Mouse (Mus musculus): ENCODE measurements at regions not wholly inside any gene's neighbourhood (a gene's known extent, or its start where the extent isn't known, plus 50 kb on each side); places are given as distances from the start of the nearest gene placed in this dataset.

DNA sequence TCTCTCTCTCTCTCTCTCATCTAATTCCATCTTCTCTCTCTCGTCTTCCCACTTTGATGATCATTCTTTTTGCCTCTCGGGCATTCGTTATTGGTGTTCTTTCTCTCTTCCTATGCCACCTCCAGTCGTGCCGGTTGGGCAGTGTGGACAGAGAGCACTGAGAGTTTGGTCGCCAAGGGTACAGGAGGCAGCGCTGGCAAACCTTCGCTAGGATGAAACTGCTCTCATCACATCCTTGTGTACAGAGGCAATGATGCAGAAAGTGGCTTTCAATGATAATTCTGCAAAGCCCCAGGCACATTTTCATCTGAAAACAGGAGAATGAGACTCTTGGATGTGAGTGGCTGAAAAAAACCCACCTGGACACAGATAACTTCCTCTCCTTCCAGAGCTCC lies 479.4 kb downstream of the Nuf2 start:
- DNase-seq (ENCODE audit: low spot score in 2 of 2), result no peak

- DNase-seq (ENCODE audit: low spot score in 2 of 2), result no peak
These were observed 480.0 kb downstream of the Nuf2 start for GRCm38 (mm10) chr1:169051085-169051862.

DNA sequence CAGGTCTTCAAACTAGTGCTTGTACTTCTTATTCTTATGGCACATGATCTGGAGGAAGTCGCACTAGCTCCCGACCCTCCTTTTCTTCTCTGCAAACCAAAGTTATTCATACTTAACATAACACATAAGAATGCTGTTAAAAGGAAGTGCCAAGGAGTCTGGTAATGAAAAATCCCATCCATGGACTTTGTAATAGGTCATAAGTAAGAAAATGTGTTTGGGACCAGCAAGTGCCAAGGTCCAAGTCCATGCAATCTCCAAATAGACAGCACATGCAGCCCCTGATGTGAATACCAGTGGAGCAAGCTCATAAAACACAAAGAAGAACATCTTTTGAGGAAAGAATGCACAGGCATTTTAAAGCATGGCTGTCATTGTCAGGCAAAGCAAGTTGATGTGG lies 481.4 kb downstream of the Nuf2 start:
- no peak for DNase-seq (ENCODE audit: low spot score in 2 of 2)

DNA sequence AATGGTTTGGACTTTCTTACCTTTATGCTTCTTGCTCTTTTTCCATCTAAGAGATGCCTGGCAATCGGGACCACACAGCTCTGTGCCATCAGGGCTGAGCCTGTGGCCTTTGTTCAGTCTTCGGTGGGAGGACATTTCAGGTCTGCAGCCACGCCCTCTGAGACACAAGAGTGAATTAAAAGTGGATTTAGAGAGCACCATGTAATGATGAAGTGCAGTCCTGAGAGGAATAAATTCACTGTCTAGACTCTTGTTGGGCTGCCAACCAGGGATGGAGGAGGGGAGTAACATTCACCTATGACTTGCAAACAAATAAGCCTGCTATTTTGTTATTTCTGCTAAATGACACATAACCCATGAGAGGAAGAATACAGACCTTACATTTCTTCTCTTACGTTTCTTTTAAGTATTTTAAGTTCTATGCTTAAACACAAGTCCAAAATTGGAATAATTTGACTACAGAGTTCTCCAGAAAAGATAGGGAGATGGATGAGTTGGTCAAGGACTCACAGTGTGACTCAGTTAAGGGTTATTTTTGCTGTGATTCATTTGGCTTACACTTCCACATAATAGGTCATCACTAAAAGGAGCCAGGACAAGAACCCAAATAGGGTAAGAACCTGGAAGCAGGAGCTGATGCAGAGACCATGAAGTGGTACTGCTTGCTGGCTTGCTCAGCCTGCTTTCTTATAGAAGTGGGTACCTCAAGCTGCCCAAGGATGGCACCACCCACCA lies 484.3 kb downstream of the Nuf2 start:
- no peak for DNase-seq (ENCODE audit: low spot score in 2 of 2)

- DNase-seq (ENCODE audit: low spot score in 2 of 2), result no peak
These were observed 497.7 kb downstream of the Nuf2 start for GRCm38 (mm10) chr1:169033517-169033916.

DNA sequence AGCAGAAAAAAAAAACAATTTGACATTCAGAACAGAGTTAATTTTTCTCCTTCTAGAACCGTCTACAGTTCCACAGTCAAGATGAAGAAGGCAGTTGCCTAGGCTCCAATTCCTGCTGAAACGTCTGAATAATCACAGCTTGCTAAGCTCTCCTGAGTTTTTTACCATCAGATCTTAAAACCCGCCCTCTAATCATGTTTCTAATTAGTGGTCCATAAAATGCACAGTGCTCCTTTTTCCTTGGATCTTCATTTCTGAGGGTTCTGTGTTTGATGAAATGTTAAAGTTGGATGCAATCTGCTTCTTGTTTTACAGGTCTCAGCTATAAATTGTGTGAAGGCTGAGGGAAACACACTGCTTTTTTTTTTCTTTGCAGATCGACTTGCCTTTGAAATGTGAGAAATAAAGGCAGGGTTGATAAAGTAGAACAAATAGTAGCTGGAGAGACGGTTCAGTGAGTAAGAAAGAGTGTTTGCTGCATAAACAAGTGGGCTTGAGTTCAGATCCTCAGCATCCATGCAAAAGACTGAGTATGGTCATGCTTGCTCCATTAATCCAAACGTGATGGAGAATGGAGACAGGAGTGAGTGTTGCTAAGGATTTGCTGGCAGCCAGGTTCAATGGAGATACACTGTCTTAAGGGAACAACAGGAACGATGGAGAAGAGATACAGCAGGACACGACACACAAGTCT lies 499.3 kb downstream of the Nuf2 start:
- DNase-seq (ENCODE audit: low spot score in 2 of 2), result no peak

- no peak for DNase-seq (ENCODE audit: low spot score in 2 of 2)
These were observed 503.6 kb downstream of the Nuf2 start for GRCm38 (mm10) chr1:169027706-169028105.

GRCm38 (mm10) chr1:169027241-169027640 lies 504.0 kb downstream of the Nuf2 start:
- DNase-seq (ENCODE audit: low spot score in 2 of 2), result no peak

DNA sequence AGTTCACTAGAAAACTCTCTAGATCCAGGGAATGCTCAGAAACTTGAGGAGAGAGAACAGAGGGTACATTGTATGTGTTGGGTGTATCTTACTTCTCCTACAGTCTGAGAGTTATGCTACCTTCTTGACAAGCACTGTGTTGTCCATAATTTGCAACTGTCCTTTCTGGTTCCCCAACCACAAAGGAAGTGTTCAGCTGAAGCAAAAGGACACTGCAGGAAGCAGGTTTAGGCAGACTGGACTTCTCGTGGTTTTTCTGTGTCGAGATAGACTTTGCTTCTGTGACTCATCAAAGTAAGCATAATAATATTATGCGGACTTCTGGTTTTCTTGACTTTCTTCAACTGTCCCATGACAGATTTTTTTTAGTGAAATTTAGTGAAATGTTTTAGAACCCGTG lies 506.7 kb downstream of the Nuf2 start:
- no peak for DNase-seq (ENCODE audit: low spot score in 2 of 2)

DNA sequence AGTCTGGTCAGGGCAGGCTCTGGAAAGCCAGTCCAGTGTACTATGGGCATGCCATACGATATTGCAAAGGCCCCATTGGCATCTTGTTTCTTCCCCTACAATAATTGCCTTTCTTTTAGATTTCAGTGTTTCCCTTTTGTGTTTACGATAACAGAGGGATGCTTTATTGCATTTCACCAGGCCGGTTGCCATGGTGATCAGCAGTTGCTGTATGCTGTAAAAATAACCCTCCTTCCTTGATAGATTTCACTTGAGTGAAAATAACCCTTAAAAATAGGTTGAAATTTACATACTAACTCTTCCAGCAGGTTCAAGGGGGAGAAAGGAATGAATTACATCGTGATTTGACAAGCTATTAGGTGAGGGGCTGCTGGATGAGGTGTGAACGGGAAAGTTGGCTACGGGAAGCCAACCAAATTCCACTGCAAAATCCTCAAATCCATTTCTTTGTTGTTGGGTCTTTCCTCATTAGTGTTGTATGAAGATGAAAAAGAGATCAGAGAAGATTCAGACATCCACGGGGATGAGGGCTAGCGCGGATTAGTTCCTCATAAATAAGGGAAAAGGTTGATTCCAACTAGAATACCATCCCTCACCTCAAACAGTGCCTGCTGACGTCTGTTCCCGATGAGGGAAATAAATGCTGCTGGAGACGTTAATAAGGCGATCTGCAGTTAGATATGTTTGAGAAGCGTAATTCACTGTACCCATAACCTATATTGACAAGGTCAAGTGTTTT lies 539.6 kb downstream of the Nuf2 start:
- DNase-seq (ENCODE audit: low spot score in 2 of 2), result no peak

GRCm38 (mm10) chr1:168975037-168975698 lies 543.1 kb upstream of the Pbx1 start:
- DNase-seq (ENCODE audit: low spot score in 2 of 2), result no peak

DNA sequence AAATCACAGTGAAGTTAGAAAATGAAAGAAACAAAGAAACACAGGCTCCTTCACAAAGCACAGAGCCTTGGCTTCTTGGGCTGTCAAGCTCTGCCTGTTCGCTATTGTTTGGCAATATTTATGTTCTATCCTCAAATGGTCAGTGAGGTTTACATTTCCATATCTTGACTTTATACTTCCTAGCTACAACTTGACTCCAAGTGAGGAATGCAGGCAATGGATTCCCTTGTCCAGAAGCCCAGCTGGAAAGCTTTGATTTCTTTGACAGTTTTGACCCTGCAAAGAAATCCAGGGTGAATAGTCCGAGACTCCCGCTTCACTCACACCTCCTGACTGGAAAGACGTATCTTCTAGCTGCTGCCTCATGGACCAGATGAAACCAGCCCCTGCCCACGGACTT lies 537.3 kb upstream of the Pbx1 start:
- no peak for DNase-seq (ENCODE audit: low spot score in 2 of 2)

DNA sequence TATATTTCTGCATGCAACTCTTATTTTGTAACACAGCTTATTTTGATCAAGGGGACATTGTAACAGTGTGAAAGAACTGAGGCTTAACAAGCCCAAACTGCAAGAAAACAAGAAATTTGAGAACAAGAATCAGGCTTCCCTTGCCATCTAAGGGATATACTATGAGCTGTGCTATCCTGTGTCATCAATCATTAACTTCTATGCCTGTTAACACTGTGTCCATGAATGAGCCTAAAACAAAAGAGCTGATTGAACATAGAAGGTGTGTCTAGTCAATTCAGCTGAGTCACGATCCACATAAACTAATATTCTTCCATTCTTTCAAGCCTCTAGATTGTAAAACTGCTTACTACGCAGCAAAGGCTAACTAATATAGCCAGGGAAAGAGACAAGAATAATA lies 535.3 kb upstream of the Pbx1 start:
- DNase-seq (ENCODE audit: low spot score in 2 of 2), result no peak

- DNase-seq (ENCODE audit: low spot score in 2 of 2), result no peak
These were observed 532.4 kb upstream of the Pbx1 start for GRCm38 (mm10) chr1:168964467-168964904.

GRCm38 (mm10) chr1:168950947-168951346 lies 518.9 kb upstream of the Pbx1 start:
- no peak for DNase-seq (ENCODE audit: low spot score in 2 of 2)

DNA sequence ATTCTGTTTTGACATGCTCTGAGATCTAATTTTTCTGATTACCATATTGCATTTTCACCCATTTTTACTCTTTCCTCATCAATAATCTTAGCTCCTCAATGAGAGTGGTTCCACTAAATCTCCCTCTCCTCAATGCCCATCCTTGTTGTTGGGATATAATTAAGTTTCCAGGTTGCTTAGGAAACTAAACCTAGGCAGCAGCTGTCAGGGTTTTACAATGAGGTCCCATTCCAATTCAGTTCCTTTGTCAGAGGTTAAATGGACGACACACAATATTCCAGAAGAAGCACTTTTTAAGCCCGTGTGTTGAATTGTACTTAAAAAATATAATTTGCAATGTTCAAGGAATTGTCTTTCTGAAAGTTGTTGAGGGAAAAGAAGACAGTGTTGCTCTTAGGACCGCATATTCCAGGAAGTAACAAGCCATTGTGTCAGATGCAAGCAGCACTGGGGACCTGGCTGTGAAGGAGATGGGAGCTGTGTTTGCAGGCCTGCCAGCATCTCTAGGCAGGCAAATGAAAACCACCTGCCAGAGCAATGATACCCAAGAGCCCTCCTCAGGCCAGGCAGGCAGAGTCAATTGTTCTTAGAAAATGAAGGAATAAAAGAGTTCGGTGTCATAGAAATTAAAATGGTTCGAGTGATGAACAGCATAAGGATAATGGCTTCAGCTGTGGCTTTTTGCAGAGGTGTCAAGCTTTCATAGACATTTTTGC lies 492.2 kb upstream of the Pbx1 start:
- no peak for DNase-seq (ENCODE audit: low spot score in 2 of 2)

GRCm38 (mm10) chr1:168918331-168919076 lies 486.4 kb upstream of the Pbx1 start:
- DNase-seq (ENCODE audit: low spot score in 2 of 2), result no peak

- no peak for DNase-seq (ENCODE audit: low spot score in 2 of 2)
These were observed 476.7 kb upstream of the Pbx1 start for GRCm38 (mm10) chr1:168908684-168909175.

DNA sequence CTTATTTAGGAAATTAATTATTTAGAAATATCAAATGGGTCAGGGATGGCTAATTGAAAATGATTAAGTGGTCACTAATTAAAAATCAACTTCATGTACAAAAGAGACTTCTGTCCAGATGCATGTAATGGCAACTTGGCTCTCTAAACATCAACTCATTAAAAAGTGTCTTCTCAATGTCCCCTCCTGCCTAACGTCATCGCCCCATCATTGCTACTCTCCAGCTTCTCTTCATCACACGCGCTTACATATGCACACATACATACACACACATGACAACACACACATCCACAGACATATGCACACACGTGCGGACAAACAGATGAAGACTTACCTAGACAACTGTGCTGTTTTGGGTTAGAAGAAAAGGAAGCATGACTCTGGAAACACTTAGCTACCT lies 476.1 kb upstream of the Pbx1 start:
- DNase-seq (ENCODE audit: low spot score in 2 of 2), result no peak

DNA sequence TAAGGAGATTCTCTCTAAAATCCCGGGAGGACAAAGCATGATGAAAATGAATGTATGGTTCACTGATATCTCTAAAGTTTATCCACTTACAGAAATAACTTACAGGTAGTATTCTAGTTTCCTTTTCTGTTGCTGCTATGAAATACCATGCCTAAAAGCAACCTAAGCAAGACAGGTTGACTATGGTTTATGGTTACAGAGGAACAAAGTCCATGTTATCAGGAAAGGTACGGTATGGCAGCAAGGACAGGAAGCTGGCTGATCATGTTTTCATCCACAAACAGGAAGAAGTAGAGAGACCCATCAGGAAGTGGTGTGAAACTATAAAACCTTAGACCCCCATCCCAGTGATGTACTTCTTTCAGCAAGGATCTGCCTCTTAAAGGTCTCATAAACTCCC lies 466.4 kb upstream of the Pbx1 start:
- no peak for DNase-seq (ENCODE audit: low spot score in 2 of 2)

All from urinary bladder, postnatal 4 days (tissue).